Mouse (Mus musculus) MEL (cell line): ENCODE results near the gene Kctd11. TPM values are rescaled to one million over a fixed set of nuclear protein-coding genes. Genes with fewer than 3 reads are reported as not detected.

Source experiments
- DNase-seq: peaks from one replicate; pipeline ENCODE4 v3.0.0; 2011; ENCODE audit warnings: low read depth, low spot score
- H3K27ac ChIP-seq: 2 replicates; pipeline ENCODE4 v1.5.1; 2012; ENCODE audit warnings: low read depth, mild to moderate bottlenecking, control low read depth, low read length, moderate library complexity; ENCODE audit not compliant: control insufficient read depth
- H3K27me3 ChIP-seq, 2 experiments: fragments of 150-350 bp in 1 of 2; sonication (generic) in 1 of 2; 2 replicates each; pipeline ENCODE4 v1.6.1; 2012; ENCODE audit warnings: low read length in 2 of 2, mild to moderate bottlenecking in 2 of 2, improper control_type of control experiment in 1 of 2, moderate library complexity in 1 of 2; ENCODE audit not compliant: insufficient read depth in 2 of 2, control insufficient read depth in 1 of 2
- H3K36me3 ChIP-seq, 2 experiments: 2 replicates each; pipeline ENCODE4 v1.6.1; 2012 to 2014; ENCODE audit warnings: low read length in 2 of 2, improper control_type of control experiment in 1 of 2, inconsistent platforms in 1 of 2, mild to moderate bottlenecking in 1 of 2; ENCODE audit not compliant: insufficient read depth in 2 of 2, control insufficient read depth in 1 of 2
- H3K4me1 ChIP-seq, 2 experiments: fragments of 150-350 bp in 1 of 2; sonication (generic) in 1 of 2; 2 replicates each; pipeline ENCODE4 v1.6.1; 2012; ENCODE audit warnings: low read length in 2 of 2, improper control_type of control experiment in 1 of 2, mild to moderate bottlenecking in 1 of 2; ENCODE audit not compliant: insufficient read depth in 2 of 2, control insufficient read depth in 1 of 2
- H3K4me3 ChIP-seq, 2 experiments: fragments of 150-350 bp in 1 of 2; sonication (generic) in 1 of 2; 2 replicates each; pipeline ENCODE4 v1.5.1; 2012; ENCODE audit warnings: low read depth in 2 of 2, low read length in 2 of 2, mild to moderate bottlenecking in 2 of 2, moderate library complexity in 2 of 2, control low read depth in 1 of 2, improper control_type of control experiment in 1 of 2; ENCODE audit not compliant: control insufficient read depth in 1 of 2, insufficient read depth in 1 of 2
- H3K79me2 ChIP-seq: 2 replicates; pipeline ENCODE4 v1.6.1; 2012; ENCODE audit warnings: mild to moderate bottlenecking, low read length, moderate library complexity; ENCODE audit not compliant: control insufficient read depth, poor library complexity, insufficient read depth
- H3K9ac ChIP-seq: 2 replicates; pipeline ENCODE4 v1.6.1; 2012; ENCODE audit warnings: low read depth, mild to moderate bottlenecking, control low read depth, low read length, moderate library complexity; ENCODE audit not compliant: control insufficient read depth, poor library complexity, severe bottlenecking
- H3K9me3 ChIP-seq: fragments of 150-350 bp; sonication (generic); replicated peaks from 2 replicates; pipeline ENCODE4 v1.6.1; 2012; ENCODE audit warnings: mild to moderate bottlenecking, low read length, improper control_type of control experiment, moderate library complexity; ENCODE audit not compliant: insufficient read depth
- BHLHE40 ChIP-seq: IDR thresholded peaks from 2 replicates; pipeline ENCODE4 v1.6.1; 2012; ENCODE audit warnings: low read depth, mild to moderate bottlenecking, inconsistent platforms, low read length, improper control_type of control experiment, borderline replicate concordance
- CHD2 ChIP-seq: IDR thresholded peaks from 2 replicates; pipeline ENCODE4 v1.6.1; 2011; ENCODE audit warnings: low read length, improper control_type of control experiment
- E2F4 ChIP-seq: IDR thresholded peaks from 2 replicates; pipeline ENCODE4 v1.6.1; 2011; ENCODE audit warnings: low read depth, low read length, improper control_type of control experiment, borderline replicate concordance
- ELF1 ChIP-seq: IDR thresholded peaks from 2 replicates; pipeline ENCODE4 v1.6.1; 2014; ENCODE audit warnings: low read depth, mild to moderate bottlenecking, inconsistent platforms, low read length, improper control_type of control experiment, moderate library complexity
- EP300 ChIP-seq, 2 experiments: IDR thresholded peaks; 2 replicates each; pipeline ENCODE4 v1.6.1; 2011; ENCODE audit warnings: improper control_type of control experiment in 2 of 2, low read length in 2 of 2, low read depth in 1 of 2, mild to moderate bottlenecking in 1 of 2
- ETS1 ChIP-seq: IDR thresholded peaks from 2 replicates; pipeline ENCODE4 v1.6.1; 2012; ENCODE audit warnings: low read depth, mild to moderate bottlenecking, inconsistent platforms, low read length, improper control_type of control experiment, moderate library complexity
- HCFC1 ChIP-seq: IDR thresholded peaks from 2 replicates; pipeline ENCODE4 v1.6.1; 2012; ENCODE audit warnings: low read depth, mild to moderate bottlenecking, inconsistent platforms, low read length, improper control_type of control experiment, moderate library complexity
- MAFK ChIP-seq: IDR thresholded peaks from 2 replicates; pipeline ENCODE4 v1.6.1; 2011; ENCODE audit warnings: low read depth, mild to moderate bottlenecking, low read length, improper control_type of control experiment, borderline replicate concordance
- MAZ ChIP-seq: IDR thresholded peaks from 2 replicates; pipeline ENCODE4 v1.6.1; 2012; ENCODE audit warnings: low read depth, mild to moderate bottlenecking, inconsistent platforms, low read length, improper control_type of control experiment
- MXI1 ChIP-seq: IDR thresholded peaks from 2 replicates; pipeline ENCODE4 v1.6.1; 2011; ENCODE audit warnings: mild to moderate bottlenecking, low read depth, low read length, improper control_type of control experiment
- NRF1 ChIP-seq: IDR thresholded peaks from 2 replicates; pipeline ENCODE4 v1.6.1; 2014; ENCODE audit warnings: low read depth, mild to moderate bottlenecking, inconsistent platforms, low read length, improper control_type of control experiment, moderate library complexity; ENCODE audit not compliant: poor library complexity, insufficient read depth, severe bottlenecking
- POLR2A ChIP-seq, 2 experiments: IDR thresholded peaks; 2 replicates each; pipeline ENCODE4 v1.6.1; 2011 to 2012; ENCODE audit warnings: low read length in 2 of 2, mild to moderate bottlenecking in 2 of 2, control low read depth in 1 of 2, improper control_type of control experiment in 1 of 2, low read depth in 1 of 2, moderate library complexity in 1 of 2; ENCODE audit not compliant: control insufficient read depth in 1 of 2, insufficient read depth in 1 of 2, poor library complexity in 1 of 2
- POLR2AphosphoS2 ChIP-seq: IDR thresholded peaks from 2 replicates; pipeline ENCODE4 v1.6.1; 2011; ENCODE audit warnings: low read length, improper control_type of control experiment
- SIN3A ChIP-seq: IDR thresholded peaks from 2 replicates; pipeline ENCODE4 v1.6.1; 2012; ENCODE audit warnings: low read length, improper control_type of control experiment, inconsistent platforms
- TCF12 ChIP-seq: IDR thresholded peaks from 2 replicates; pipeline ENCODE4 v1.6.1; 2014; ENCODE audit warnings: low read depth, mild to moderate bottlenecking, inconsistent platforms, low read length, improper control_type of control experiment, moderate library complexity
- USF2 ChIP-seq, 2 experiments: IDR thresholded peaks; 2 replicates each; pipeline ENCODE4 v1.6.1; 2011 to 2012; ENCODE audit warnings: improper control_type of control experiment in 2 of 2, low read length in 2 of 2, borderline replicate concordance in 1 of 2, inconsistent platforms in 1 of 2, low read depth in 1 of 2, mild to moderate bottlenecking in 1 of 2; ENCODE audit not compliant: insufficient read depth in 1 of 2
- ZKSCAN1 ChIP-seq: IDR thresholded peaks from 2 replicates; pipeline ENCODE4 v1.6.1; 2012; ENCODE audit warnings: low read depth, mild to moderate bottlenecking, inconsistent platforms, low read length, improper control_type of control experiment, moderate library complexity
- ZNF384 ChIP-seq: IDR thresholded peaks from 2 replicates; pipeline ENCODE4 v1.6.1; 2012; ENCODE audit warnings: low read depth, mild to moderate bottlenecking, inconsistent platforms, low read length, improper control_type of control experiment
- polyA plus RNA-seq, 2 experiments: library from polyadenylated mRNA; stranded (reverse) in 1 of 2; unstranded in 1 of 2; fragments of >175 nt in 1 of 2; fragments of >200 nt in 1 of 2; gene quantifications; 2 replicates each; pipeline versions ENCODE4 v1.2.1 to v1.2.4; 2012; ENCODE audit warnings: low replicate concordance in 2 of 2, low read depth in 1 of 2; ENCODE audit not compliant: insufficient read length in 2 of 2, insufficient read depth in 1 of 2, missing spikeins in 1 of 2
- total RNA-seq: library from RNA; depleted of rRNA; stranded (reverse); fragments of 300-350 nt; gene quantifications from 2 replicates; pipeline ENCODE4 v1.2.3, GENCODE M21; 2012

The Kctd11 gene
- total and polyA plus RNA-seq, 3 experiments = 0.19 to 0.49 TPM; not detected in 1

GRCm38 (mm10) chr11:69895291-69895690, 14.1 kb upstream of the Kctd11 start, which contains the start of gene Acap1 (continued):
- TF ChIP-seq MXI1 (0 out of 2 replicates have a peak, but pooled peaks have one; percentile 31), ZKSCAN1 (no peak), NRF1 (no peak), POLR2AphosphoS2 (no peak), ELF1 (0 out of 2 replicates have a peak, but pooled peaks have one; percentile 7), ZNF384 (no peak)

DNA sequence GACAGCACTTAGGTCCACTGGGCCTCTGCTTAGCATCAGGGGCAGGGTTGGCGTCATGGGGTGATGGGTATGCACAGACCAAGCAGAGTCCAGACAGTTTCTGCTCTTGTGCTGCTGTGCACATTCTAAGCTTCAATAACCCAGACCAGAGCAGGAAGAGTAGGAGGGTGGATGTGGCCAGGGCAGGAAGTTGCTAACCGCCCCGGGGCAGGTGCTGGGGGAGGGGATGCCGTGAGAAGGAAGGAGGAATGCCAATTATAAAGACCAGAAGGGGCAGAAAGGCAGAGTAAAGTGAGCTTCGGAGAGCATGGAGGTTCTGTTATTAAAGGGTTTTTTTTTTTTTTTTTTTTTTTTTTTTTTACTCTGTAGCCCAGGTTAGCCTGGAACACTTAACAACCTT, 13.5 kb upstream of the Kctd11 start:
- DNase-seq = peak; percentile 74
- Histone ChIP-seq H3K36me3 (peaks cover 0 to 15% of the 10 kb centered on the region in 2 experiments; a peak in 2 of 4 replicates), H3K27me3 (no peaks in the 10 kb centered on the region), H3K4me1 (peaks cover 13 to 25% of the 10 kb centered on the region in 2 experiments), H3K9ac (peak overlapping the region; percentile 68), H3K79me2 (no peaks in the 10 kb centered on the region; the same call in none of the 2 replicates), H3K4me3 (peak overlapping the region; percentile 47 to 72), H3K9me3 (no peaks in the 10 kb centered on the region), H3K27ac (peak overlapping the region; percentile 71)
- TF ChIP-seq TCF12 (no peak), MAZ (no peak), SIN3A (peak; percentile 39; the same call in 1 of the 2 replicates), HCFC1 (peak; percentile 54; the same call in 1 of the 2 replicates), NRF1 (no peak), E2F4 (no peak), POLR2A (IDR thresholded peaks at IDR 0.05; ENCODE audit: control insufficient read depth in 1 of 2, insufficient read depth in 1 of 2, low read depth in 1 of 2, low read length in 2 of 2, poor library complexity in 1 of 2) (0 out of 4 replicates have a peak, but pooled peaks of 1 of the 2 experiments have one; percentile 14), BHLHE40 (0 out of 2 replicates have a peak, but pooled peaks have one; percentile 37), EP300 (IDR thresholded peaks at IDR 0.05; ENCODE audit: low read depth in 1 of 2, low read length in 2 of 2) (peak in 1 of 2 experiments; percentile 67; a peak in 3 of 4 replicates), MAFK (no peak), CHD2 (peak; percentile 26; the same call in 1 of the 2 replicates), ETS1 (peak; percentile 30; the same call in 1 of the 2 replicates), USF2 (IDR thresholded peaks at IDR 0.05; ENCODE audit: borderline replicate concordance in 1 of 2, insufficient read depth in 1 of 2, low read depth in 1 of 2, low read length in 2 of 2) (no peak)
